Mouse (Mus musculus) bone marrow, adult 2 months (tissue): ENCODE measurements around the gene Sec24a. TPM values are rescaled to one million over a fixed set of nuclear protein-coding genes. Genes with fewer than 3 reads are reported as not detected.
A peak's percentile ranks its signal among the peaks of the same experiment; 100 is the strongest.

Source experiments
- H3K27ac ChIP-seq: fragments of 200-500 bp; 2 replicates; pipeline ENCODE4 v1.5.1; 2012; ENCODE audit warnings: low read depth, mild to moderate bottlenecking, control low read depth, inconsistent platforms, low read length; ENCODE audit not compliant: control insufficient read depth, poor library complexity, insufficient read depth
- H3K4me1 ChIP-seq: fragments of 200-500 bp; 2 replicates; pipeline ENCODE4 v1.6.1; 2011; ENCODE audit warnings: low read length; ENCODE audit not compliant: control insufficient read depth, insufficient read depth
- H3K4me3 ChIP-seq: fragments of 200-500 bp; replicated peaks from 2 replicates; pipeline ENCODE3; 2011; ENCODE audit warnings: mild to moderate bottlenecking, low read depth, low read length, control low read depth; ENCODE audit not compliant: control insufficient read depth
- CTCF ChIP-seq: fragments of 200-500 bp; IDR thresholded peaks from 2 replicates; pipeline ENCODE4 v1.5.1; 2011; ENCODE audit warnings: low read length, control low read depth; ENCODE audit not compliant: control insufficient read depth, insufficient read depth
- POLR2A ChIP-seq: fragments of 200-500 bp; IDR thresholded peaks from 2 replicates; pipeline ENCODE4 v1.6.1; 2011; ENCODE audit warnings: low read depth, mild to moderate bottlenecking, control low read depth, low read length, borderline replicate concordance; ENCODE audit not compliant: control insufficient read depth
- WGBS: fragments of 180-500 bp; shearing (Covaris S2); methylation state at CpG from one replicate; pipeline ENCODE4 v1.1.7; 2018; 5-methylcytosine and 5-hydroxymethylcytosine counted together
- polyA plus RNA-seq: library from polyadenylated mRNA; stranded (reverse); fragments of >200 nt; gene quantifications from 2 replicates; pipeline ENCODE4 v1.2.4, GENCODE M21; 2011; ENCODE audit warnings: low replicate concordance; ENCODE audit not compliant: missing spikeins, insufficient read depth, insufficient read length

Sec24a gene
- polyA plus RNA-seq, 1 experiment, result 4.3 TPM

GRCm38 (mm10) chr11:51652889-51653418, 110.5 kb downstream of the Sec24a start:
- WGBS, result 78% methylated on average over 4 of the region's 4 CpGs

GRCm38 (mm10) chr11:51650691-51651515, 112.5 kb downstream of the Sec24a start, which contains the start of the genes N4bp3 and D930048N14Rik:
N4bp3 (minus strand) TSS chr11:51650842.
D930048N14Rik (plus strand) TSS chr11:51650954.
- 1% methylated on average over 70 of the region's 70 CpGs for WGBS
- H3K4me1 ChIP-seq, result peaks cover 4% of the 10 kb centered on the region; the same call in 1 of the 2 replicates
- H3K4me3 ChIP-seq, result peak within 1 kb of the TSS; percentile 81
- TF ChIP-seq CTCF, result no peak
- H3K27ac ChIP-seq, result peak within 1 kb of the TSS; percentile 37; the same call in 1 of the 2 replicates

More at GRCm38 (mm10) chr11:51652889-51653418, 110.5 kb downstream of the Sec24a start:
- Histone ChIP-seq H3K4me1 (no peaks in the 10 kb centered on the region; the same call in 1 of the 2 replicates), H3K27ac (no peak overlapping the region), H3K4me3 (no peak overlapping the region)
- TF ChIP-seq POLR2A (no peak), CTCF (no peak)

- Histone ChIP-seq H3K4me1 (peaks cover 4% of the 10 kb centered on the region; the same call in 1 of the 2 replicates), H3K27ac (peak overlapping the region; percentile 37; the same call in 1 of the 2 replicates), H3K4me3 (peak overlapping the region; percentile 81)
- under 1% methylated on average over 30 of the region's 30 CpGs for WGBS
- TF ChIP-seq CTCF, result no peak
- TF ChIP-seq POLR2A, result no peak
Observed at GRCm38 (mm10) chr11:51650261-51650660, 113.2 kb downstream of the Sec24a start.

GRCm38 (mm10) chr11:51649889-51650199, 113.6 kb downstream of the Sec24a start:
- 0% methylated on average over 7 of the region's 7 CpGs for WGBS
- TF ChIP-seq POLR2A, result no peak
- TF ChIP-seq CTCF, result no peak
- no peak overlapping the region for H3K27ac ChIP-seq
- H3K4me1 ChIP-seq, result peaks cover 4% of the 10 kb centered on the region; the same call in 1 of the 2 replicates
- H3K4me3 ChIP-seq, result peak overlapping the region; percentile 81

GRCm38 (mm10) chr11:51649111-51649888, 114.1 kb downstream of the Sec24a start:
- H3K27ac ChIP-seq, result no peak overlapping the region
- no peak overlapping the region for H3K4me3 ChIP-seq
- WGBS, result 46% methylated on average over 11 of the region's 11 CpGs
- H3K4me1 ChIP-seq, result peaks cover 6% of the 10 kb centered on the region
- TF ChIP-seq CTCF (no peak), POLR2A (no peak)

- WGBS, result 71% methylated on average over 3 of the region's 3 CpGs
- peaks cover 7% of the 10 kb centered on the region for H3K4me1 ChIP-seq
- no peak overlapping the region for H3K4me3 ChIP-seq
- H3K27ac ChIP-seq, result no peak overlapping the region
- no peak for TF ChIP-seq CTCF
- TF ChIP-seq POLR2A, result no peak
Observed at GRCm38 (mm10) chr11:51648566-51648965, 114.9 kb downstream of the Sec24a start.

- H3K4me1 ChIP-seq, result peaks cover 7% of the 10 kb centered on the region
- TF ChIP-seq POLR2A, result no peak
- TF ChIP-seq CTCF, result no peak
- peak overlapping the region; percentile 57 for H3K27ac ChIP-seq
- WGBS, result 42% methylated on average over 15 of the region's 15 CpGs
- no peak overlapping the region for H3K4me3 ChIP-seq
Observed at GRCm38 (mm10) chr11:51646751-51647667, 116.4 kb downstream of the Sec24a start.
